Mouse (Mus musculus): ENCODE measurements around the gene Eya2.
"Not testable (repeated sequence)": the region's sequence is repeated elsewhere in the genome, so short reads cannot be mapped to it uniquely, and the experiment has no call there.

Gene Eya2

DNA sequence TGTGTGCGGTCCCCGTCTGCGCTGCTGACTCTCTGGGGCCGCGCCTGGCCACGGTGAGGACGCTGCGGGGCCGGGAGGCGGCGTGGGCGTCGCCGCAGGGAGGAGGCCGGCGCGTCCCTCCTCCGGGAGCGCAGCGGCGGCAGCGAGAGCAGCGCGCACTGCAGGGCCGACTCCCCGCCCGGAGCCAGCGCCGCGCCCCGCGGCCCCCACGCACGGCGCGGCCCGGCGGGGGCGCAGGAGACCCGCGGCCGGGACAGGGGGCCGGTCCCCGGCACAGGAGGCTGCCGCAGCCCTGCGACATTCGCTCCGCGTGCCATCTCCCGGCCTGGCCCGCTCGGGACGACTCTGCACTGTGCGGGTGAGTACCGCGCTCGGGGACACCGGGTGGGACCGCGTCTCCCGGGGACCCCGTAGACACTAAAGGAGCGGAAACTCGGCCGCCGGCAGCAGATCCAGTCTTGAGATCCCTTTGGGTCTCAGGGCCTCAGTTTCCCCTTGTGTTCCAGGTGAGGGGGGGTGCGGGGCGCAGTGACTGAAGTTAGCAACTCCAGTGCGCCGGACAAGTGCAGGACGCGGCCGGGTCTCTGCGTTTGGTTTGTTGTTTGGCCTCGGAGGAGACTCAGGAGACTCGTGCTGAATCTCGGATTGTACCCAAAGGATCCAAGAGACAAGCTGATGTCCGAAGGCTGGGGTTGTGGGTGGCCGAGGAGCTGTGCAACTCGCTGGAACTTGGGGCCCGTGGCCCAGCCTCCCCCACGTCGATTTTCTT is at the start of gene Eya2:
Eya2 (plus strand) TSS at position 126 of the 769 bp plus-strand sequence.
- no peak for DNase-seq

- no peak for DNase-seq
Observed at GRCm38 (mm10) chr2:165545687-165546086, 49.1 kb upstream of the Eya2 start.

DNA sequence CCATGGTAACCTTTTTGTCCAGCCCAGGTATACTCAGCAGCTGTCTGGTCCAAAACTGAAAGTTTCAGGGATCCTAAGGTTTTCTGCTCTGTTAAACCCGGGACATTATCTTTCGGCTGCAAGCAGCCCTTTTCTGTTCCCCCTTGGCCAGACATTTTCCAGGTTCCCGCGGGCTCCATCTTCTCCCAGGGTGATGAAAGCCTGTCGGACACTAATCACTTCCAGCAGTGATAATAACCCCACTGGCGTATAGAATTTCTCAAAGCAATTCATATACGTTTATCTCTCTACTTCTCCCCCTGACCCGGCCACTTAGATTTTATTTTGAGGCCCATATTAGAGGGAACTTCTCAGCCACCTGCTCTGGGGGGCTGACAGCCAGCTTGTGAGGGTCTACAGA is 48.5 kb upstream of the Eya2 start:
- no peak for DNase-seq

DNA sequence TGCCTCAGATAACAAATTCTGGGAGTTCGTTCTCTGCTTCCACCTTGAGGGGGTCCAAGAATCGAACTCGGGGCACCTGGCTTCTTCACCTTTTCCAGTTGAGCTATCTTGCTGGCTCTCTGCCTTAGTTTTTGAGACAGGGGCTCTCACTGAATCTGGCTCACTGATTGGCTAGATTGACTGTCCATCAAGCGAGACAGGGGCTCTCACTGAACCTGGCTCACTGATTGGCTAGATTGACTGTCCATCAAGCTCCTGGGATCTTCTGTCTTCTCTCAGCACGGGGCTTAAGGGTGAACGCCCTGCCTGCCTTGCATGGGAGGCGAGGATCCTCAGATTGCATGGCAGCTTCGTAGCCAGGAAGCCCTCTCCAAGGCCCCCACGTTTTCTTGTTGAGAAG is 47.4 kb upstream of the Eya2 start:
- peak; percentile 40 for DNase-seq

DNA sequence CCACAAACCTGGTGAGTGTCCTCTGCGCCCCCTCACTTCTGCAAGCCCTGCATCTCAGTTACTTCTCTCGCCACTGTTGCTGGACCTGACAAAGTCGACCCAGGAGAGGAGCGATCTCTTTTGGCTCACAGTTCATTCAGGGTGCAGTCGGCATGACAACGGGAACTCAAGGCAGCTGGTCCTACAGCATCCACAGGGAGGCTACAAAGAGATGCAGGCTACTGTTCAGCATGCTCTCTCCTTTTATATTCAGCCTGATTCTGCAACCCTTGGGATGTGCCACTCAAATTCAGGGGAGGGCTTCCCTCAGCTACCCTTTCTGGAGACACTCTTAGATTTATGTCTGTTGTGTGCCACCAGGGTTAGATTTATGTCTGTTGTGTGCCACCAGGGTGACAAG is 46.2 kb upstream of the Eya2 start:
- DNase-seq: no peak

- not testable (repeated sequence) for DNase-seq
Observed at GRCm38 (mm10) chr2:165550410-165550809, 44.4 kb upstream of the Eya2 start.

- no peak for DNase-seq
Observed at GRCm38 (mm10) chr2:165554066-165554465, 40.8 kb upstream of the Eya2 start.

- no peak for DNase-seq
Observed at GRCm38 (mm10) chr2:165557278-165557677, 37.6 kb upstream of the Eya2 start.

- DNase-seq: peak; percentile 63
Observed at GRCm38 (mm10) chr2:165558916-165559315, 35.9 kb upstream of the Eya2 start.

DNA sequence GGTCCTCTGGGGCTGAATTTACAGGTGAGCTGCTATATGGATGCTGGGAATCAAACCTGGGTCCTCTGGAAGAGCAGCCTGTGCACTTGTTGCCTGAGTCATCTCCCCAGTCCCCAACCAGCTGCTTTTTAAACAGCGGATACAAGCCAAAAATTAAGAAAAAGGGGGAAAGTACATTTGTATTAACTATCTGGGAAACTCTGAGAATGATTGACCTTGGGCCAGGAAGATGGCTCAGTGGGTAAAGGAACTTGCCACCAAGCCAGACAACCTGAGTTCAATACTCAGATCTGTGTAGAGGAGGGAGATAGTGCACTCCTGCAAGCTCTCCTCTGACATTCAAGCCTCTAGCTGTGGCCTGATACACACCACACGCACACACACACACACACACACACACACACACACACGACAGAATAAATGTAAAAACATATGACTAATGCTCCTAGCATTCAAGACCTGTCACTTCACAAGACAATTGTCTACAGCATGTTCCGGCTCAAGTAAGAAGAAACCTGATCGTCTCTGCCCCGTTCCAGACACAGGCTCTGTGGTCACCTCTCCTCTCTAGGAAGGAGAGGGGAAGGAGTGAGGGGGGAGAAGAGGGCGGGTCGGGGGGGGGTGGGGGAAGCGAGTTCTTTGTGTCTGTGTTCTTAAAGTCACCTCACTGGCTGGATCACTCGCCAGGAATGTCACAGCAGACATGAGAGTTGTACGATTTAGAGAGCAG is 35.2 kb upstream of the Eya2 start:
- DNase-seq: no peak

- DNase-seq: no peak
Observed at GRCm38 (mm10) chr2:165561861-165562260, 33.0 kb upstream of the Eya2 start.

DNA sequence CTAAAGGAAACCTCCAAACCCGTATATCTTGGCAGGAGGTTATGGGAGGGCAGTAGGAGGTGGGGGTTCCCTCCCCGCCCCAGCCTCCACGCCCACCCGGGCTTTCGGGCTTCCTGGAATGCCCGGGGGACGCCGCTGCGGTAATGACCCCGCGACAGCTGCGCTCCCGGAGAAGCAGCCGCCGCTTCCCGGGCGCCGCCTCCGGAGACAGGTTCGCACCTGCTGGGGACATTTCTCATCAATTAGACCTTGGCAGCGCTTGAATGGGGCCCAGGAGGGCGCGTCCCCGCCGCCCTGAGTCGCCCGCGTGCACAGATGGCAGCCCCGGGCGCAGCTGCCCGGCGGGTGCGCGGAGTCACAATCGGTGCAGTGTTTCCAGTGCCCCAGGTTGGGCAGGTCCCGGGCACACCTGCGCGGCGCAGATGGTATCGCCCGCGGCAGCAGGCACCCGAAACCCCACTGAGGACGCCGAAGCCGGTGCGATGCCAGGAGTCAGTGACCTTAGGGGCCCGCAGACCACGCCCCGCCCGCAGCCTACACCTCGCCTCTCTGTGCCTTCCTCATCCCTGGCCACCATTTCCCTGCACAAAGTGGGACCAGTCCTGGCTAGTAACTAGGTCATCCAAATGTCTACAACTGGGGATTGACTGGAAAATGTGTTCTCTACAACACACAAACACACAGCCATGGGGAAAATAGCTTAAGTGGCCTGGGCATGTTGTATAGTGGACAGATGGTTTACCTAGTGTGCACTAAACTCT is 31.4 kb upstream of the Eya2 start:
- peak; percentile 45 for DNase-seq

DNA sequence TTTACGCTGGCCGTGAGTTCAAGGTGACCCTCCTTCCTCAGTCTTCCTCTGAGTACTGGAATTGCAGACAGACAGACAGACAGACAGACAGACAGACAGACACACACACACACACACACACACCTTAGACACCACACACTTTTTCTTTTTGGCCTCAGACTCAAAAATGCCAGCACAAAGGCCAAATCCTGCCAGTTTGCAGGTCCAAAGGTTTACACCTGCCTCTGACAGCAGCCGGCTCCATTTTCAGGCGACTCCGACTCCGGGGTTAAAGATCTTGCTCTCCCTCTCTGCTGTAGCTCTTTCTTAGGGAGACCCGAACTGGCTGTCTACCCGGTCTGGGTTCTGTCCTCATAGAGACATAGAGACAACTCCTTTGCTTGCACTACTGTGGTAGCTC is 30.7 kb upstream of the Eya2 start:
- peak; percentile 44 for DNase-seq

DNA sequence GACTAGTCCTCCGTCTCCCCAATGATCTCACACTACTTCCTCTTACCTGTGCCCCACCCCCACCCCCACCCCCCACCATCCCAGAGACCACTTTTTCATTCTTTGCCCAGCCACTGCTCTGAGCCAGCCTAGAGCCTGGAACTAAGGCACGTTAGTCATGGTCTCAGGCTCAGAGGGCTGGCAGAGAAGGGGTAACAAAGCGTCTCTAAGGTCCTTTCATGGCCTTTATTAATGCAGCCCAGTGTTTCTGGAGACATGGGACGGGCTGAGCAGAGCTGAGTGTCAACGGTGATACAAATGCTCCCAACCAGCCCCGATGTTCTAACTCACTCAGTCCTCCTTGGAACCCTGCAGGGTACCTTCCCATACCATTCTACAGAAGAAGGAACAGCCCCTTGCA is 30.2 kb upstream of the Eya2 start:
- no peak for DNase-seq

- no peak for DNase-seq
Observed at GRCm38 (mm10) chr2:165566898-165567297, 27.9 kb upstream of the Eya2 start.

GRCm38 (mm10) chr2:165567820-165568219 is 27.0 kb upstream of the Eya2 start:
- DNase-seq: no peak

- no peak for DNase-seq
Observed at GRCm38 (mm10) chr2:165568911-165569310, 25.9 kb upstream of the Eya2 start.

GRCm38 (mm10) chr2:165571216-165571778 is 23.5 kb upstream of the Eya2 start:
- DNase-seq: peak; percentile 51

DNA sequence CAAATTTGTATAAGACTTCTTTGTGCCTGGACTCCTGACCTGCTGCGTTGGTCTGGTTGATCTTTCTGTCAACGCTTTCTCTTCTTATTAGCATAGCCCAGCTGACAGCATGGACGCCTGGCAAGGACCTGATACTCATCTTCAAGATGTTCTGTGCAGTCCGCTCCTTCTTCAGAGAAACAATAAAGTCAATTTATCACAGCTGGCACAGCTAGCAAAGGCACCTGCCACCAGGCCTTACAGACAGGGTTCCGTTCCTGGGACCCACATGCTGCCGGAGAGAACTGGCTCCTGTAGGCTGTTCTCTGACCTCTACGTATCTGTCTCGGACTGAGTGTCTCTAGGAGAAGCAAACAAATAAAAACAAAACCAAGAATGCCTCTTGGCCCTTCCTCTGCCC is 11.8 kb upstream of the Eya2 start:
- DNase-seq: no peak

DNA sequence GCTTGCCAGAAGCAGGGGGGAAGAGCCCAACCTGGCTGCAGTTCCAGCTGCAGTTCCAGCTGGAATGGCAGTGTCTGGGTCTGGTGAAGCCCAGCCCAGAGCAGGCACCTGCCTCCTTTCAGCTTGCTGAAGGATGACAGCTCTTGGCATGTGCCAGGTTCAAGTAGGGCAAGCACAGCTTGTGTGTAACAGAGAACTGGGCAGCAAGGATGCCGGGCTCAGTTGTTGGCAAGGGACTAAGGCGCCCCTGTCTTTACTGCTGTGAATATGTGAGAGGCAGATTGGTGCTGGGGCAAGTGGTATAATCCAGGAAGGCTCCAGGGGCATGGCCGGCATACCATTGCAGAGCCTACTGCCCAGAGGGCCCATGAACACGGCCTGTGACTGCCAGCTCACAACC is 11.3 kb upstream of the Eya2 start:
- no peak for DNase-seq

GRCm38 (mm10) chr2:165584563-165584962 is 10.3 kb upstream of the Eya2 start:
- DNase-seq: no peak

DNA sequence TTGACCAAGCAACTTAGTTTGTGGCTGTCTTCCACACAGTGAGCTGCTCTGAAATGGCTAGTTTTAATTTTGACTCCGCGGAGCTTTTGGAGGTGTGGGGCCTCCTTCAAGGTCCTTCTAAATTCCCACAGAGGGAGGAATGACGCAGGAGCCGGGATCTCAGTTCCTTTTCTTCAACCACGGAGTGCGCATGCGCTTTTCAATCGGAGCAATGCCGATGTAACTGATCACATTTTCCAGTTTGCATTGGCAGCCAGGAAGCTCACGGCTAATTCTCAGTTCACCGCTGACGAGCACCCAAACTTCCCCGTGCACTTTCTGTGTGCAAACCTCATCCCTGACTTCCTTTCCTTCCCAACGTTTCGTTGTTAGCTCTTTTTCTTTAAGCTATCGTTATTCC is 4.1 kb upstream of the Eya2 start:
- no peak for DNase-seq

GRCm38 (mm10) chr2:165593763-165594162 is 1.1 kb upstream of the Eya2 start:
- no peak for DNase-seq
